Mouse (Mus musculus) c-Kit-negative CD71-positive TER-119-positive erythroid progenitor cells, embryonic 14.5 days (primary cell): Measurements from ENCODE around the gene Atp6ap1.
A peak's percentile ranks its signal among the peaks of the same experiment; 100 is the strongest.

ENCODE experiments used
- DNase-seq: peaks from one replicate; pipeline ENCODE4 v3.0.0-alpha.2; 2013; ENCODE audit warnings: low read depth, low spot score

The Atp6ap1 gene

GRCm38 (mm10) chrX:74296538-74297448 lies at the start of gene Atp6ap1:
Atp6ap1 (plus strand) TSS chrX:74297097.
- DNase-seq: peak; percentile 86

DNA sequence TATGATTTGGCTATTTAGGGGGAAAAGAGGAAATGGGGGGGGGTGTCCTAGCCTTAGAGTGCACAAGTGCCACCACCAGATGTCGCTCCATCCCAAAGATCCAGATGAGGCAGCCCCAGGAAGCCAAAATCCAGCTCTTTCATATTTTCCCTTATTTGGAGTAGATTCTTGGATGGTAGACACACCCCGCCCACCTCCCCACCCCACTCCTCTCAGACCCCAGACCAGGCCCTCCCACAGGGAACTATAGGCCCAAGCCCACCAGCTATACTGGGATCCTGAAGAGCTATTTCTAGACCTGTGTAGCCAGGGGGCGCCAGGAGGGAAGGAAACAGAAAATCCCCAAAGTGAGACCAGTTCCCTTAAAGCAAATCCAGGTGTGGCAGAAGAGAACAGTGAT lies 48.2 kb upstream of the Atp6ap1 start:
- no peak for DNase-seq

- no peak for DNase-seq
Measured at GRCm38 (mm10) chrX:74249615-74250014, 47.3 kb upstream of the Atp6ap1 start, which contains the start of gene Flna. Flna (minus strand) TSS chrX:74249820.

DNA sequence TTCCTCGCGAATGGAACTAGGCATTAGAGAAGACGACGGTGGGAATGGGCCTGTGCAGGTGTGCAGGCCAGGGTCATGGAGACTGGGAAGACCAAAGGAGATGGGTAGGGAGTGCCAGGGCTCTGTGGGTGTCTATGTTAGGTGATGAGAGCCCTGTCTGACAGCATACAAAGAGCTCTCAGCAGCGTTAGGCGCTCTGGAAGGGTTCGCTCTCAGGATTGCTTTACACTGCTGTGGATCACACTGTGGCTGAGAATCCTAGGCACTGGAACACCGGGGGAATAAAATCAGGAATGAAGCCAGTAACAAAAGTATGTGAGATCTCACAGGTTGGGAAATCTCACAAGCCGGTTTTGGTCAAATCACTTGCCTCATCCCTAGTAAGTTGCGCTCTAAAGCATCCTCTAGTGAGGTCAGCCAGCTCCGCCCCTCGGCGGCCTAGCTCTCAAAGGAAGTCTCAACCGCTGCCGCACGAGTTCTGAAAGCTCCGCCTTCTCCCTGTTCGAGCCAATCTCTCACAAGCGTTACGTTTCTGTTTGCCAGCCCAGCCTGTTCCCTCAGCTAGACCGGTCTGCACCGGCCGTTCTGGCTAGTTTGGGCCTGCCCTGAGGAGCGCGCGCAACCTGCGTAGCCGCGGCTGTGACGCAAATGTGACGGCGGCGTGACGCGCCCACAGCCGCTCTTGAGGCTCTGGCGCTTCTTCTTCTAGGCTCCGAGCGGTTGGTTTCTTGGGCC lies 42.6 kb upstream of the Atp6ap1 start, which contains the start of gene Emd:
Emd (plus strand) TSS at position 535 of the 735 bp plus-strand sequence.
- peak; percentile 78 for DNase-seq

- DNase-seq: peak; percentile 19
Measured at GRCm38 (mm10) chrX:74254888-74255565, 41.9 kb upstream of the Atp6ap1 start.

GRCm38 (mm10) chrX:74257746-74258145 lies 39.2 kb upstream of the Atp6ap1 start:
- no peak for DNase-seq

DNA sequence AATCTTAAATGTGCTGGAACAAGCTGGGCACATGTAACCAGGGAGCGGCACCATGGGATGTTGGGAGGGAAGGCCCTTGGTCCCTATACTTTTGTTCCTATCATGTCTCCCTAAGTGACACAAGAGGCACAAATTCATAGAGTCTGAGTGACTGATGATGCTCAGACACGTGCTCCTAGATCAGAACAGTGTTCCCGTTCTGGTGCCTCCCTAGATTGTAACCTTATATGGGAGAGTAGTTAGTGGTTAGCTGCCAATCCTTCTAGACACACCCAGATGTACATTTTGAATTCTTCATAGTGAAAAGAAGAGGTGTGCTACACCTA lies 27.2 kb upstream of the Atp6ap1 start:
- no peak for DNase-seq

DNA sequence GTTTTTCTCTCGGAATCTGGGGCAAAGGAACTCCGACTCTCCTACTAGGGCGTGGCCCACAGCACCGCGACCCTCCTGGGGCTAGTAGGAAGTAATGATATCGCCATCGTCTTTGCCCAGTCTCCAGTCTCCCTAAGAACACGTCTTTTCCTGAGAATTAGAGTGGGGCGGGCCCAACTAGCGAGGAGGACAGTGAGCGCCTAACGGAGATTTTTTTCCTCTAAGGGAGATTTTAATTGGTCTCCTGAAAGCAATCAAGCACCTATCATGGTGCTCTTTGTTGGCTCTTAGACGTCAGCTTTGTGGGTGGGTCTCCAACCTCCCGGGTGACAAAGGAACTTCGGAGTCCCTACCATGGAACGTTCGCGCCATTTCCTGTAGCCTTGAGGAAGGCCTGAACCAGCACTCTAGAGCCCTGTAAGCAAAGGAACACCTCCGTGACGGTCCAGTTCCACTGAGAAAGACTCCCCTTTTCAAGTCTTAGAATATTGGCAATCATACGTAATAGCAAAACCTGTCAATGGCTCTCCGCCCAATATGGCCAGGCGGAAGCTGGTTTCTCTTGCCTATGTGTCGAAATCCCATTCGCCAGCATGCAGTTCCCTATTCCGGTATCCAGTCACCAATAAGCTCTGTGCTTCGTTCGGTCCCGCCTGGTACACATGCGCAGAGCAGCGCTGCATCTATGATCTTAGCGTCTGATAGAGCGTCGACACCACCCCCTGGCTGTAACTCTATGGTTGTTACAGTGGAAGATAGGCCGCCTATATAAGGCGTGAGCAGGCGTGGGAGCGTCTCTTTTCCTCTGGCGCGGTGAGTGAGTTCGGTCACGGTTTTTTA lies 26.6 kb upstream of the Atp6ap1 start, which contains the start of gene Rpl10:
Rpl10 (plus strand) TSS at position 751 of the 840 bp plus-strand sequence.
- peak; percentile 84 for DNase-seq

DNA sequence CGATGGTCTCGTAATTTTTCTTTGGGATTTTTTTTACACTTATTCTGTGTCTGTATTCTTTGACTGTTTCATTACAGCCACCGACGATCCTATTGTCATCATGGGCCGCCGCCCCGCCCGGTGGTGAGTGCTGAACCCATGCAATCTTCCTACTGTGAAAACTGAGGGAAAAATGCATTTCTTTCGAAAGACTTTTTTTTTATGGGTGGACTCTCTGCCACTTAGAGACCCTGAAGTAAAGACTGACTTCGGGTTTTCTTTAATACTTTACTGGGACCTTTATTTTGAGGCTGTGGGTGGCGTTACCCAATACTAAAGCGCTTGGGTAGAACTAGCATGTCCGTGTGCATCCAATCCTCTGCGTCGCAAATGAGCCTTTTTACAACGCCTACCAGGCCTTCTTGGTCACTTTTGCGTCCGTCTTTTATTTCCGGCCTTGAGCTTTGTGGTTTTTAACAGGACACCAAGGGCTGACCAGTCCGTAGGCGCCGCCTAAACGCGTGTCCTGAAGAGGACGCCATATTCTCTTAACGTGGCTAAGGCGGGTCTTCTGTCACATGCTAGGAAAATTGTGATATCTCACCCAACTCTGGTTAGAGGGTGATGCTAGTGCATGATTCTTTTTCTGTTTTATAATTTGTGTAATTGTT lies 25.9 kb upstream of the Atp6ap1 start:
- DNase-seq: no peak

DNA sequence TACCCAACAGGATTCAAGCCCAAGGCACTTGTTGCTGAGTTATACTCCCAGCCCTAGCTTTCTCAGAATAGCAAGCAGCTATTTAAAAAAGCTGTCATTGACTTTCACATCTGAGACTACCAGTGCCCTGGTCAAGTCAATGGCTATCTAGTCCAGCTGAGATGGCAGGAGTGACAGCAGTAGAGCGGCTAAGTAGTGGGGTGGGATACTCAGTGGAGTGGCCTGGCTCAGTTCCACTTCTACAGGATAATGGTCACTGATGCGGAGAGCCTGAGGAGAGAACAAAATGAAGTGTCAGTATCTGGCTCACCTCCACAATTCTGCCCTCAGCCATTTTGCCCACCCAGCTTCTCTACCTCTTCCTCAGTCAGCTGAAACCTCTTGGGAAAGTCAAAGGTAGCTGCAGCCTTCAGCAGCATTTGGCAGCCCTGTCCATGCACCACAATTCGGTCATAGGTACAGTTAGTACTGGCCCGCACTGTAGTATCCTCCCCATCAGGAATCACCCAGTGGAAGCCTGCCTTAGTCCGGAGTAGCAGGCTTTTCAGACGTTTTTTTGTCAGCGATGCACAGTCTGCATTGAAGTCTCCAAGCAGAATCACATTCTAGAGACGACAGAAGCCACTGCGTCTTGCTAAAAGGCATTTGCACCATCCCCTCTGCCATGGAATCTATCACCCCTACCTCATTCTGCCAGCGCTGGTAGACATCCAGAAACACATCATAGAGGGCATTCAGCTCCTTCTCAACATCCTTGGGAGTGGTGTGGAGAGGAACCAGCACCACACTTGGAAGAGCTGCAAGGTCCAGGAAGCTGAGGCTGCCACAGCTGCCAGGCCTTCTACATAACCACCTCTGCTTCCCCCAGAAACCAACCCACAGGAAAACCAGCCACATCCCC lies 23.2 kb upstream of the Atp6ap1 start:
- DNase-seq: no peak

DNA sequence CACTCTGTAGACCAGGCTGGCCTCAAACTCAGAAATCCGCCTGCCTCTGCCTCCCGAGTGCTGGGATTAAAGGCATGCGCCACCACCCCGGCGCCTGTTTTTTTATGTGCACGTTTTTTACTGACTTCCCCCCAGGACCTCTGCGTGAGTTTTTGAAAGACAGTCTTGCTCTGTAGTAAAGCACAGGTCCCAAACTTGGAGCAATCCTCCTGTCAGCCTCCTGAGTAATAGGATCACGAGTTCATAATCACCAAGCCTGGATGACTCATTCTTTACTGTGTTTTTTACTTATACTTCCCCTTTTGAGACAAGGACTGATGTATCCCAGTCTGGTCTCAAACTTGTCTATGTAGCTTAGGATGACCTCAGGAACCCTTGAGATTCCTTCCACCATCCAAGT lies 19.0 kb upstream of the Atp6ap1 start:
- DNase-seq: no peak

DNA sequence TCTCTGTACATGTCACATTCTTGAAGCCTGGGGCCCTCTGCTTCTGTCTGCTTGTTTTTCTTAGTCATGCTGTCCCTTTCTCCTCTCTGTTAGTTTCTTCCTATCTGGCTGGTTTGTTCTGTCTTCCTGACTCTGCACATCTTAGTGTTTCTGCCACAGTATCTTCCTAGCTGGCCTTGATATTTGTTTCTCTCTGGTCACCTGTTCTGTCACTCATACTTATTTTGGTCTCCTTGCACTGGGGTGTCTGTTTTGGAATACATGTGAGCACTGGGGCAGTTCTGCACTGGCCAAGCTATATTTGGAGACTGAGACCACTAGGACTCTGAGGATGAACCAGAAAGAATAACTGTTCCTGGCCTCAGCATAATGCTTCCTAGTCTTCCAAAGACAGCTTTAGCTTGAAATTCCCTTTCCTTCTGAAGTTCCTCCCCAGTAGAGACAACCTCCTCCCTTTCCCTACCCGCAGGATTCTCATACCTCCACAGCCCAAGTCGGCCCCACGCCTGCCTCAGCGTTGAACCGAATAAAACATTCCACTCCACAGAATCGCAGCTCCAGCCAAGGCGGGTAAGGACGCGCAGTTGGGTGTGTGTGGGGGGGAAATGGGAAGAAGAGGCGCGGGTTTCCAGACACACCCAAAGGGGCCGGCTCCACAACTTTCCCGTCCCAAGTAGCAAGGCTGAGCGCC lies 15.7 kb upstream of the Atp6ap1 start:
- peak; percentile 17 for DNase-seq

- DNase-seq: peak; percentile 73
Measured at GRCm38 (mm10) chrX:74281732-74282394, 15.0 kb upstream of the Atp6ap1 start, which contains the start of the genes Taz and Dnase1l1. Taz (plus strand) TSS chrX:74281912. Dnase1l1 (minus strand) TSS chrX:74282337.

GRCm38 (mm10) chrX:74282395-74283091 lies 14.4 kb upstream of the Atp6ap1 start:
- DNase-seq: peak; percentile 73

DNA sequence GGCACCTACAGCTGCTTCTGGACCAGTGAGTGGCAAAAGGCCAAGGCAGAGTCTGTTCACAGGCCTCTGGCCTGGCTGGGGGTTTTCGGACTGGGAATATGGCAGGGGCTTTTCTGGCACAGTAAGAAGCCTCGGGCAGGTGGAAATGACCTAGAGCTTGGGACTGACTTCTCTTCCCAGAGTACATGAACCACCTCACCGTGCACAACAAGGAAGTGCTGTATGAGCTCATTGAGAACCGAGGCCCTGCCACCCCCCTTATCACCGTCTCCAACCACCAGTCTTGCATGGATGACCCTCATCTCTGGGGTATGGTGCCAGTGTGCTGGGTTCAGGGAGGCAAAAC lies 13.8 kb upstream of the Atp6ap1 start:
- no peak for DNase-seq

DNA sequence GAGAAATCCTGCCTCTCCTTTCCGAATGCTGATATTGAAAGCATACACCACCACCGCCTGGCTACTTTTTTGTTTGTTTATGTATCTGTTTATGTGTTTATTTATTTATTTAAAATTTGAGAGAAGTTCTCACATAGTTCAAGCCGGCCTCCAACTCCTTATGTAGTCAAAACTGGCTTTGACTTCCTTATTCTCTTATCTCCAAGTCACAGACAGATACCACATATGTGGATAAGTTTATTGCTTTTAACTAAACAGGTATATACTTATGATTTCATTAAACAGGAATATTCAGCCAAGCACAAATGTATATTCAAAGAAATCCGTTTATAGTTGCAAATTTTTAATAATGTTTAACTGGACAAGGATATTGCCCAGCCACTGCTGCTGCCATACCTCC lies 3.5 kb upstream of the Atp6ap1 start:
- DNase-seq: no peak

- no peak for DNase-seq
Measured at GRCm38 (mm10) chrX:74298348-74298747, 1.5 kb downstream of the Atp6ap1 start.

- DNase-seq: no peak
Measured at GRCm38 (mm10) chrX:74299721-74300120, 2.8 kb downstream of the Atp6ap1 start.
